Mouse (Mus musculus): ENCODE results near the gene Glt1d1.

DNA sequence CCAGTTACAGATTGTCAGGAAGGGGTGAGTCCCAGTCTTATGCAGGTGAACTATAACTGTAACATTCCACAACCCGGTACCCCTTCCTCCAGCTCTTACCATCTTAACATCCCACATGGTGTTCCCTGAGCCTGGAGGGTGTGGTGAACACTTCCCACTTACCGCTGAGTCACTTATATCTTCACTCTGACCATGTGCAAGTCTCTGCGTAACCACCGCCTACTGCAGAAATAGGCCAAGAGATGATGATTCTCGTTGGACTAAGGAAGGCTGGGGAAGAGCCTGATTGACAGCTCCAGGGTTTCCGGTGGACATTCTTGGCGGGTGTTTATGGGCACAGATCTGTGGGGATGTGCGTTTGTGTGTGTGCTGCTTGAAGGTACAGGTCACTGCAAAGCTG, 73.9 kb downstream of the Glt1d1 start:
- TF ChIP-seq CTCF (IDR thresholded peaks at IDR 0.05 in 2 of 3, conservative IDR thresholded peaks at IDR 0.05 in 1 of 3; ENCODE audit: control insufficient read depth in 1 of 3, insufficient read depth in 1 of 3, low read depth in 2 of 3, low read length in 3 of 3, poor library complexity in 1 of 3, severe bottlenecking in 1 of 3) (no peak), ZKSCAN1 (IDR thresholded peaks at IDR 0.05; ENCODE audit: low read depth, low read length) (no peak), POLR2A (IDR thresholded peaks at IDR 0.05; ENCODE audit: control insufficient read depth in 1 of 2, insufficient read depth in 1 of 2, low read depth in 1 of 2, low read length in 2 of 2, poor library complexity in 1 of 2) (no peak), EP300 (IDR thresholded peaks at IDR 0.05; ENCODE audit: low read depth in 1 of 2, low read length in 2 of 2) (no peak), NELFE (IDR thresholded peaks at IDR 0.05; ENCODE audit: low read depth, low read length) (no peak), HCFC1 (IDR thresholded peaks at IDR 0.05; ENCODE audit: low read depth, low read length) (no peak), E2F4 (IDR thresholded peaks at IDR 0.05; ENCODE audit: borderline replicate concordance, low read depth, low read length) (no peak), RCOR1 (IDR thresholded peaks at IDR 0.05; ENCODE audit: low read depth, low read length) (no peak), USF1 (IDR thresholded peaks at IDR 0.05; ENCODE audit: low read depth, low read length) (no peak), ETS1 (IDR thresholded peaks at IDR 0.05; ENCODE audit: low read depth, low read length) (no peak), KAT2A (conservative IDR thresholded peaks at IDR 0.05; ENCODE audit: low read depth, low read length) (no peak), MAZ (IDR thresholded peaks at IDR 0.05; ENCODE audit: low read depth, low read length) (no peak), MYC (IDR thresholded peaks at IDR 0.05; ENCODE audit: low read depth, low read length) (no peak), GABPA (IDR thresholded peaks at IDR 0.05; ENCODE audit: low read depth, low read length) (no peak)

All from MEL (cell line).